Mouse (Mus musculus) frontal cortex, postnatal 36 days (tissue): ENCODE measurements at regions not wholly inside any gene's neighbourhood (a gene's known extent, or its start where the extent isn't known, plus 50 kb on each side); places are given as distances from the start of the nearest gene placed in this dataset.
"Not testable (repeated sequence)": the region's sequence is repeated elsewhere in the genome, so short reads cannot be mapped to it uniquely, and the experiment has no call there.

Experiments
- DNase-seq, 2 experiments: peaks; one replicate each; pipeline ENCODE4 v3.0.0; 2022; ENCODE audit warnings: low spot score in 2 of 2

- no peak for DNase-seq
These were observed 128.9 kb upstream of the Gm527 start for GRCm38 (mm10) chr12:64788761-64789160.

- not testable (repeated sequence) for DNase-seq
These were observed 109.2 kb upstream of the Gm527 start for GRCm38 (mm10) chr12:64808492-64808891.

- no peak for DNase-seq
These were observed 107.6 kb upstream of the Gm527 start for GRCm38 (mm10) chr12:64810081-64810480.

- no peak for DNase-seq
These were observed 101.8 kb upstream of the Gm527 start for GRCm38 (mm10) chr12:64815871-64816270.

- peak in 1 of 2 experiments; percentile 8 for DNase-seq
These were observed 100.5 kb upstream of the Gm527 start for GRCm38 (mm10) chr12:64817056-64817810.

- no peak for DNase-seq
These were observed 97.0 kb upstream of the Gm527 start for GRCm38 (mm10) chr12:64820722-64821121.

- peak; percentile 4 to 17 for DNase-seq
These were observed 88.0 kb upstream of the Gm527 start for GRCm38 (mm10) chr12:64829662-64830249.

- DNase-seq, result no peak
These were observed 85.2 kb upstream of the Gm527 start for GRCm38 (mm10) chr12:64832313-64833151.

- no peak for DNase-seq
These were observed 60.0 kb upstream of the Gm527 start for GRCm38 (mm10) chr12:64857709-64858108.
